Mouse (Mus musculus): ENCODE results near the gene Nod2.
"Not testable (repeated sequence)": the region's sequence is repeated elsewhere in the genome, so short reads cannot be mapped to it uniquely, and the experiment has no call there.

Nod2 gene

DNA sequence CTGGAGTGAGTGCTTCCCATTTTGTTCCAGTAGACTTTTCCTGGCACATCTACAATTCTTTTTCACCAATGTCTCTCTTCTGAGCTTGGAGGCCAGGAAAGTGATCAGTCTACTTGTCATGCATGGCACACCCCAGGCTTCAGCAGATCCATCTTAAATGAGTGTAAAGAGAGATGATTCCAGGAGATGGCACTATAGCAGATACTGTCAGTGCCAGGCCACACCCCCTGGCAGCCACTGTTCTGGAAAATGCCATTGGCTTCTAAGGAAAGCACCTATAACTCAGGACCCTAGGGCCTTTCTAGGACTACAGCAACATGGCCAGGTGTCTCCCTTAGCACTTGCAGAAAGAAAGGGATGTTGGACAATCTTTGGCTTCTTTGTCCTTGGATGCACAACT is 16.0 kb upstream of the Nod2 start:
- DNase-seq (ENCODE audit: extremely low read depth, insufficient read length, low spot score), result no peak

DNA sequence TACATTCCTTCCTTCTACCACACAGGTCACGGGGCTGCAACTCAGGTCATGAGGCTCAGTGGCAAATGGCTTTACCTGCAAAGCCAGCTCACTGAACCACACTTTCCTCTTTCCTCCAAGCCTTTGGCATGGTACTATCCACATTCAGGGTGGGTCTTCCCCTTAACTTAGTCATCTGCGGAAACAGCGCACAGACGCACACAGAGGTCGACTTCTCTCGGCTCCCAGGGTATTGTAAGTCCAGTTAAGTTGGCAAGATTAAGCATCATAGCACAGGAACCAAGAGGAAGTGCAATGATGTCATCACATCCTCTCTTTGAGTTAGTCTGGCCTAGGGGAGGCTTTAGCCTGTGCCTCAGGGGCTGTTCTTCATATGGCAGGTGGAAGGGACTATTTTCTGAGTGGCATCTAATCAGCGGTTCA is 13.8 kb upstream of the Nod2 start:
- no peak for DNase-seq (ENCODE audit: extremely low read depth, insufficient read length, low spot score)

DNA sequence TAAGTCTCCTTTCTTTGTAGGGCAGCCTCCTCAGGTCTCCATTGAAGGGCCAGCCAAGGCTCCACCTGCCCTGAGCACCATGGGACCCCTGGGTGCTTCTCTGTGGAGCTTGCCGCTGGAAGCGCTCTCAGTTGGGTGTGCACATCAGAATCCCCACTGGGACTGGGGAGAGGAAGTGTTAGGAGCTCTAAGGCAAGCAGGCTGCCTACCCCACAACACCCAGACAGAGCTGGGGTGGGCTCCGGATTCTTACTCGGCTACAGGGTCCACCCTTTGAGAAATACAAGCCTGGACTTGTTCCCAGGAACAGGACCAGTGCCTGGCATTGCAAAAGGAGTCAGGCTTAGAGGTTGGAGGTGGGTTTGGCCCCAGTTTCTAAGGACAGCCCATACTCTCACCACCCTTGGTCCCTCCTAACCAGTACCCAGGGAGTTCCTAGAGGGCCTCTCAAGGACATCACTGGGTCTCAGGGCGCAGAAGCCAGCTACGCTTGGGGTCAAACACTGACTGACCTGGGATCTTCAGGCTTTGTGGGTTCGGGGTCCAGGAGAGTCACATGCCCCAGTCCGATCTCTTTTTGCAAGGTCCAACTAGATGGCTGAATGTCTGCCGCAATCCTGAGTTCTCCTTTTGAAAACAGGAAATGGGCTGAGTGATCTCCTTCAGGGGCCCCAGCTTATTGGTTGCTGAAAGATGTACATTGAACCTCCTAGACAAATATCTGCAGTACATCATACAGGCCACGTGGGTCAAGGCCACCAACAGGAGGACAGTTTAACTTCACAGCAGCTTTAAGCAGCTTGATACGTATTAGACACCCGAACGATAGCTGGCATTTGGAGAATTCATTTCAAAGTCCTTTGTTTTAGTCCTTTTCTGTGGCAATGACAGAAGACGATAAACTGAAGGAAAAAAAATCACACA is 11.4 kb upstream of the Nod2 start, which contains the start of gene Snx20:
TSS of gene Snx20 (minus strand) at position 655 of the 924 bp plus-strand sequence.
- DNase-seq (ENCODE audit: extremely low read depth, insufficient read length, low spot score), result no peak

DNA sequence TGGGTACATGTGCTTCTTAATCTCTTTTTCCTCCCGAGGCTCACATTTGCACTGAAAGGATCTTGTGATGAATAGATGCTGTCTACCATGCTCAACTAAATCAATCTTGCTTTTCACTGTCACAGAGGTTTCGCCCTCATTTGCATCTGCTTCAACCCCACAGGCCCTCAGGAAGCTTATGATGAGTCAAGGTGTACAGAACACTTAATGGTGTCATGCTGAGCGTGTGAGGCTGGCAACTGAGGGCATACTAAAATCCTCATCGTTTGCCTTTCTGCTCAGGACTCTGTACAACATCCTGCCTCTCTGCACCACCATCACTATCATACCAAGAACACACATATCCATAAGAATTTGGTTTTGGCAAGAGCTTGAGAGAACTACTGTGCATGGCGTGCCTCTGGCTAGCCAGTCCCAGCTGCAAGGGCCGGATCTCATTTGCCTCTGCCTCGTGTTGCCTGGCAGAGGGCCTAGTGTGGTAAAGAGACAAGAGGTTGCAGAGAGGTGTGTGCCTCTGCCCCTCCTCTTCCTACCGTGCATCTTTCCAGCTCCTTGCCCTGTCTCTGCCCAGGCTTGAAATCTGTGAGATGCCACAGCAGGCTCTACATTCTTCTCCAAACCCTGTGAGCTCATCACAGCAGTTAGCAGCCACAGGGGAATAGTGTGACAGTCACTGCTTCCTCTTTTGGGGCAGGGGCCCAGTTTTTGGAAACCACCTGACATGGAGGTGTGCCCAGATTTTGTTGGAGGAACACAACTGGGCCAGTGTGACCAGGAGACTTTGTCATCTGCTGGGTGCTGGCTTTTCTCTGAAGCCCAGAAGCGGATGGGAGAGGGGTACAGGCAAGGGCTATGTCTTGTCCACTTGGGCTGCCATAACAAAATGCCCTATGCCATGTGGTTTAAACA is 9.8 kb upstream of the Nod2 start:
- no peak for DNase-seq (ENCODE audit: extremely low read depth, insufficient read length, low spot score)

DNA sequence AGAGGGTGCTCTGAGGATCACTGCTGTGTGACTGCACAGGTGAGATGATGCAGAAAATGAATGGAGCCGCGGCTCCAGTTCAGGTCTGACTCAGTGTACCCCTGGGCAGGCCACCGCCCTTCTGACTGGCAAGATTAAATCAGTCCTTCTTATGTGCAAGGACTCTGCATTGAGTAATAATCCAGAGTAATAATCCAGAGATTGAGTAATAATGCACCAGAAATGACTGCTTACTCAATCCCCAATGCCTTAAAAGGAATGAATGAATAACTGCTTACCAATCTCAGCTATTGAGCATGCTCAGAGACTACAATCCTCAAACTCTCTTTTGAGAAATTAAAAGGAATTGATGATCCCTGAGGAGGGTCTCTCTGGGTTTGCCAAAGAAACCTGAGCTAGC is 8.2 kb upstream of the Nod2 start:
- DNase-seq (ENCODE audit: extremely low read depth, insufficient read length, low spot score), result no peak

DNA sequence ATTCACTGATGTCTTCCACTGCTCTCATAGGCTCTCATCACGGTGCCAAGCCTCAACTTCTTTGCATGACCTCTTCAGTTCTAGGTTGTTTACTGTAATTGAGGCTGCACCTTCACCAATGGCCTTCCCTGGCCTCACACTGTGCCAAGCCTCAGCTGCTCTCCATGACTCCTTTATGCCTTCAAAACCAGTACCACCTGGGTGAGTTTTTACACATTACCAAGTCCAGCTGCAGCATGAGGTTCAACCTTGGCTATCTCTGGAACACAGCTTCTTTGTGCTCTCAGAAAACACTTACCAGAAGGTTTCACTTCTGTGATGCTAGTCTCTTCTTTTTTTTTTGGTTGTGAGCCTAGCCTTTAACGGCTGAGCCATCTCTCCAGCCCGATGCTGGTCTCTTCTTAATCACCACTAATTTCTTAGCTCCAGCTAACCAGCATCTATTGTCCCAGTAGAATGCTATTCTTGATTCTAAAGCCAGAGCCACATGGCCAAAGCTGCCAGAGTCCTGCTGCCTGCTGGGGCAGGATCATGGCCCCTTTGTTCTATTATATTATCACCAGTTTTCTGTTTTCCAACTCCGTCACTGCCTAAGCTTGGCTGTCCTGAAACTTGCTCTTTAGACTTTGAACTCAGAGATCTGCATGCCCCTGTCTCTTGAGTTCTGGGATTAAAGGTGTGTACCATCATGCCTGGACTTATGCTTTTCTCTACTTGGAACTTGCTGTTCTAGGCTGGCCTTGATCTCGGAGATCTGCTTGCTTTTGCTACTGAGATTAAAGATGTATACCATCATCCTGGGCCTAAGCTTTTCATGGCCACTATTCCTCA is 4.2 kb upstream of the Nod2 start:
- no peak for DNase-seq (ENCODE audit: extremely low read depth, insufficient read length, low spot score)

DNA sequence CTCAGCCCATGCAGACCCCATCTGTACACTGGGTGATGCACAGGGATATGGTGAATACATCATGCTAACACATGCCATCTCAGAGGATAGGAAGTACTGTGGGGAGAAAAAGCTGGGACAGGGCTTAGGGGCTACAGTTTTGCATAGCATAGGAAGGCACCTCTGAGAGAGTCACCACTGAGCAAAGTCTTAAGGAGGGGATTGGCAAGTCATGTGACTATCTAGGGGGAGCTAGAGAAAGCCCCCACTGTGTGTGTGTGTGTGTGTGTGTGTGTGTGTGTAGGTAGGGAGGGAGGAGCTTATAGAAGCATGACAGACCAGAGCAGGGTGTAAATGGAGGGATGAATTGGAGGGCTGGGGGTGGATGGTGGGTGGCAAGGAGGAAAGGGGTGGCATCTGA is 1.2 kb downstream of the Nod2 start:
- no peak for DNase-seq (ENCODE audit: extremely low read depth, insufficient read length, low spot score)

DNA sequence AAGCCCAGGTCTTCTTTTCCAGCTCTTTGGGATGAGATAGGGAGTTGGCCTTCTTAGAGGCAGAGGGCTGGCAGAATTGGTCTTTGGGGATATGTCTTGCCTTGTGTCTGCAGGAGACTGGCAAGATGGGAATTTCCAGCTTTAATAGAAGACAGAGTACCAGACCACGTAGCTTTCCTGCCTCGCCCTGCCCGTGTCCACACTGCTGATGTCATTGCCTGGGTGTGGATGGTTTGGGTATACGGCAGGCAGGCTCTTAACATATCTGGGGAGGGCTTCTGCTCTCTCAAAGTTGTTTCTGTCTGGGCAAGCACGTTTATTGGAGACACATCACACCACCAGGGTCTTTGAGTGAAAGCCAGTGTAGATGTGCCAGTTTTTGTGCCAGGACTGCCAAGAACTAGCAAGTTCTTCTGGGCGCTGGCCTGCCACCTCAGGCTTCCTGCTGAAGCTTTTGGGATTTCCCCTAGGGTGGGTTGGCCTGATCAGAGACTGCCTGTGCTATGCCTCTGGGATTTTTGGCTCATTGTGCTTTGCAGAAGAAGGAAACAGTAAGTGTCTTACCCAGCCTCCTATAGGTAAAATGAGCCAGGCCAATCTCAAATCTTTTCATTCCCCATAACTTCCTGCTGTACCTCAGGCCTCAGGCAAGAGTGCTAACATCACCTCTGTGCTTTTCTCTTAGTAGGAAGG is 3.0 kb downstream of the Nod2 start:
- no peak for DNase-seq (ENCODE audit: extremely low read depth, insufficient read length, low spot score)

DNA sequence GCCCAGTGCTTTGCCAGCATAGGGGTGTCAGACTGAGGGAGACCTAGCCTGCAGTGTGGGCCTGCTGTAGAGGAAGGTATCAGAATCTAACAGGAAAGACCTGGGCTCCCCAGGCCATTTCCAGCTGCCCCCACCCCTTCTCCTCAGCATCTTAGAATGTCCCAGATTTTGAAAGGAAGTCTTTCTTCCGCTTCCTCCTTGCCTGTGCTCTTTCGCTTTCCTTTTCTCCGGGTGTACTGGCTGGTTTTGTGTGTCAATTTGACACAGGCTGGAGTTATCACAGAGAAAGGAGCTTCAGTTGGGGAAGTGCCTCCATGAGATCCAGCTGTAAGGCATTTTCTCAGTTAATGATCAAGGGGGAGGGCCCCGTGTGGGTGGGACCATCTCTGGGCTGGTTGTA is 4.0 kb downstream of the Nod2 start:
- not testable (repeated sequence) for DNase-seq (ENCODE audit: extremely low read depth, insufficient read length, low spot score)

DNA sequence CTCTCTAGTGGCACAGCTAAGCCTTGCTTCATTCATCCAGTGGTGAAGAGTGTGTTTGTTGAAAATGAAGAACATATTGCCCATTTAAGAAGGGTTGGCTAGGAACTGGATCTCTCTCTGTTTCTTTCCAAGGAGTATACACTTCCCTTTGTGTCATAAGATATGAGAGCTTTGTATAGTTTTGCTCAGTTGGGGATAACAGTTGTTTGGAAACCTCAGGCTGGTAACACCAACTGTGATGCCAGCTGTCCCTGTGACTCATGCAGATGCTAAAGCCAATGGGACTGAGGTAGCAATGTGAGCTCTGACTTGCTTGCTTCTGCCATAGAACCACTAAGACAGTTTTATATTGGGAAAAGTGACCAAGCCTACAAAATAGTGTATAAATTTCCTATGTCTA is 8.2 kb downstream of the Nod2 start:
- no peak for DNase-seq (ENCODE audit: extremely low read depth, insufficient read length, low spot score)

DNA sequence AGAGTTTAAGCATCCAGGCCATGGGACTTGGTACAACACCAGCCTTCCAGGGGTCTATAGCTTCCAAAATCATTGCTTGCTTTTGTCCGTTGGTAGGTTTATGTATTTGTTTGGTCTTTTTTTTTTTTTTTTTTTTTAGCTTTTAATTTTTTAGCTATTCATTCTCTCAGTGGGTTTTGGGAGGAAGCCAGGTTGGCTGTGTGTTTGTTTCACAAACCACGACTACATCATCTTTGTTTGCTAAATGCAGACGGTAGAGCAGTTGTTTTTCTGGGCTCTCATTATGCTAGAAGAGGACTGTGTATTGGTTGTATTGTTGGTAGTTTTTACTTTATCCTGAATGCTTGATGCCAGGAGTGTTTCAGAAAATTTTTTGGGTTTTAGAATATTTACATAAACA is 12.8 kb downstream of the Nod2 start:
- DNase-seq (ENCODE audit: extremely low read depth, insufficient read length, low spot score), result no peak

DNA sequence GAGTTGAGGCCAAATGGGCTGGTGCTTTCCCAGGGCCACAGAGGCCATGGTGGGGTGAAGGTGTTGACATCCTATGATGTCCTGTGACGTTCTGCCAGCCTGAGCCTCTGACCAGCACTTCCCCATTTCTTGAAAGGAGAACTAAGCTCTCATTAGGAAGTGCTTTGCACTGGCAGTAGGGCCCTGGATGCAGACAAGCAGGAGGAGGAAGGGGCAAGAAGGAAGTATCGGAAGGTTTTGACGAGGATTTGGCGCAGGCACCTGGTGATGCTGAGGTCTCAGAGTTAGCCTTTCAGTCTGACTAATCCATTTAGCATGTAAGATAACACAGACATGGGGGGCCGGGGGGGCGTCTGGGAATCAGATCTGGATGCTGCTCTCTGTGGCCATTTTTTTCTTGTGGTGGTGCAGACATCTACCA is 15.3 kb downstream of the Nod2 start:
- DNase-seq (ENCODE audit: extremely low read depth, insufficient read length, low spot score), result no peak

DNA sequence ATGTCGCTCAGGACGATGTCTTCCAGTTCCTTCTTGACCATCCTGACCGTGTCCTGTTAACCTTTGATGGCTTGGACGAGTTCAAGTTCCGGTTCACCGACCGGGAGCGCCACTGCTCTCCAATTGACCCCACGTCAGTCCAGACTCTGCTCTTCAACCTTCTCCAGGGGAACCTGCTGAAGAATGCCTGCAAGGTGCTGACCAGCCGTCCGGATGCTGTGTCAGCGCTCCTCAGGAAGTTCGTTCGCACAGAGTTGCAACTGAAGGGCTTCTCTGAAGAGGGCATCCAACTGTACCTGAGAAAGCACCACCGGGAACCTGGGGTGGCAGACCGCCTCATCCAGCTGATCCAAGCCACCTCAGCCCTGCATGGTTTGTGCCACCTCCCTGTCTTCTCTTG is 17.0 kb downstream of the Nod2 start:
- DNase-seq (ENCODE audit: extremely low read depth, insufficient read length, low spot score), result no peak

DNA sequence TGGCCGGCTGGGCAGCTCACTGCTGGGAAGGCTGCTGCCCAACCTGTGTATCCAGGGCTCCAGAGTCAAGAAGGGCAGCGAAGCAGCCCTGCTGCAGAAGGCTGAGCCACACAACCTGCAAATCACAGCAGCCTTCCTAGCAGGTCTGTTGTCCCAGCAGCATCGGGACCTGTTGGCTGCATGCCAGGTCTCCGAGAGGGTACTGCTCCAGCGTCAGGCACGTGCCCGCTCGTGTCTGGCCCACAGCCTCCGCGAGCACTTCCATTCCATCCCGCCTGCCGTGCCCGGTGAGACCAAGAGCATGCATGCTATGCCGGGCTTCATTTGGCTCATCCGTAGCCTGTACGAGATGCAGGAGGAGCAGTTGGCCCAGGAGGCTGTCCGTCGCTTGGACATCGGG is 17.8 kb downstream of the Nod2 start:
- no peak for DNase-seq (ENCODE audit: extremely low read depth, insufficient read length, low spot score)

DNA sequence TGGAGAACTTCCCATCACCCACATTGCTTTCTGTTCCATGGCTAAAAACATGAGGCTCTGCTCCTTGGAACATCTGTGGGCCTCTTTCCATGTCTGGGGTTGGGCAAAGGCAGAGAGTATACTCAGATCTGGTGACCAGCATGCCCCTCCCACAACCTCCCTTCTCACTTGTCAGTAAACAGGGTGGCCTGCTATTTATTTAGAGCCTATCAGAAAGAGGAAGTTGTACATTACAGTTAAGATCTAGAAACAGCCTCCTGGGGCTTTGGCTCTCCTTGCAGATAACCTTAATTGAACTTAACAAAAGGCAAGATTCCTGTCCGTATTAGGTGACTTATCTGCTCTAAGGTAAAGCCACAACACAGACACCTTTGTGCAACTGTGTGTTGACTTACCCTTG is 19.3 kb downstream of the Nod2 start:
- no peak for DNase-seq (ENCODE audit: extremely low read depth, insufficient read length, low spot score)

DNA sequence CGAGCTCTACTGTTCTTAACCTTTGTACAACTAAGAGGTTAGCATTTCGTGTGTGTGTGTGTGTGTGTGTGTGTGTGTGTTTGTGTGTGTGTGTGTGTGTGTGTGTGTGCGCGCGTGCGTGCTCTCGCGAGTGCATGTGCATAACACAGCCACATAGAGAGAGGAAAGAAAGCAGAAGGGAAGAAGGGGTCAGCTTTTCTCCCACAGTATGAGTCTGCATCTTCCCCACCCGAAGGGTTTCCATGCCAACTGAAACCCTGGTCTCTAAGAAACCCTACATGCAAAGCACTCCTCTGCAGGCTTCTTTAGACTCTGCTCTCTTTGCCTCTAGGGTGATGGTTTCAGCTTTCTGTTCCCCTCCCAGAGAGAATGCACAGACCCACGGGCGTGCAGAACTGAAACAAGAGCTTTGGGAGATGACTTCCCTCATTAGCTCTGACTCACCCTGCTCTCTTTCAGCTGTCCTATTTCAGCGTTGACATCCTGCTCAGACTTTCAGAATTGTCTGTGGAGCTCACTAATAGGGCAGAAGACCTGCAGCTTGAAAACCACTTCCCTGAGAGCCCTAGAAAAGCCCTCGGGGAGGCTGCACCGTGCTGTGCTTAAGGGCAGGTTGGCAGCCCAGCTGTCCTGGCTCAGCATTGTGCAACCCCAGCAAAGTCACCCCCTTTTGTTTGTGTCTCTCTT is 21.4 kb downstream of the Nod2 start:
- DNase-seq (ENCODE audit: extremely low read depth, insufficient read length, low spot score), result no peak

DNA sequence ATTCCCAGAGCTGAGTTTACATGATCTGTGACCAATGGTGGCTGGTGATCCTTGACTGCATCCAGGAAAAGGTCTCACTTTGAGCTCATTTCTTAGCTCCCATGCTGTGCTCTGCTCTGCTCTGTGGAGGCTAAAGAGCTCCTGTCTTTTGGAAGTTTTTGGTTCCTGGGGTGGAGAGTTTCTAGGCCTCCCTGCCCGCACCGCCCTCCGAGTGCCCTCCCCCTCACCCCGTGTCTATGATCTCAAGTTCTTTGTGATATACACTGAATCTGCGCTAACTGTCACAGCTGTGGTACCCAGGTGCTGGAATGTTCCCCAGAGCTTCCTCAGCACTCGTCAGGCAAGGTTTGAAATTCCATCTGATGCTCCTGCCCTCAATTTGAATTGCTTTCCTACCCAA is 23.7 kb downstream of the Nod2 start:
- no peak for DNase-seq (ENCODE audit: extremely low read depth, insufficient read length, low spot score)

DNA sequence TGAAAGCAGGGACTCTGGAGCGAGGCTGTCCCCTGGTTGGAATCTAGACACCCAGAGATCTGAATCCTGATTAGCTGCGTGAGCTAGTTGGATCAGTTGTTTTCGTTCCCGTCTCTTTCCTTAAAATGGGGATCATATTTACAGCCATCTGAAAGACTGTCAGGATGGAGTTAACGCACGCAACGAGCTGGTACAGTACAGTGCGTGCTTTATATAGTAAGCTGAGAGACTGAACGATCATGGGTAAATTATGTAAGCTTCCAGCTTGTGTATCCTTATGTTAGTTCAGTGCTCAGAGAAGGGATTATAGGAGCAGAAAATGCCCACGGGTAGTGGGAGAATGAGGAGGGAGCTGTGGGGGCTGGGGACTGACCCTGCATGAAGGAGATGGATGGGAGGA is 24.5 kb downstream of the Nod2 start:
- no peak for DNase-seq (ENCODE audit: extremely low read depth, insufficient read length, low spot score)

DNA sequence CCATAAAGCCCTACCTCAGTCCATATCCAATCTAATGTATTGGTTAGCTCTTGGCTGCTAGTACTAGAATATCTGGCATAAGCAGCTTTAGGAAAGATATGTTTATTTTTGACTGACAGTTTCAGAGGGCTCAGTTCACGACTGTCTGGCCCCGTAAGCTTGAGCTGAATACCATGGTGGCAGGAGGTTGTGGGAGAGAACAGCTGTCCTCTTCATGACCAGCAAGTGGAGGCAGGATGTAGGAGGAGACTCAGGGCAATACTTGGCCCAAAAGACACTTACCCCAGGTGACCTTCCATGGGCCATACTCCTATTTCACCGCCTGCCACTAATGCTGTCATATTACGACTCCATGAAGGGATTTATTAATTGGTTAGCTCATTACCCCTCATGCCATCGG is 26.7 kb downstream of the Nod2 start:
- no peak for DNase-seq (ENCODE audit: extremely low read depth, insufficient read length, low spot score)
